In the genomic region with DNA sequence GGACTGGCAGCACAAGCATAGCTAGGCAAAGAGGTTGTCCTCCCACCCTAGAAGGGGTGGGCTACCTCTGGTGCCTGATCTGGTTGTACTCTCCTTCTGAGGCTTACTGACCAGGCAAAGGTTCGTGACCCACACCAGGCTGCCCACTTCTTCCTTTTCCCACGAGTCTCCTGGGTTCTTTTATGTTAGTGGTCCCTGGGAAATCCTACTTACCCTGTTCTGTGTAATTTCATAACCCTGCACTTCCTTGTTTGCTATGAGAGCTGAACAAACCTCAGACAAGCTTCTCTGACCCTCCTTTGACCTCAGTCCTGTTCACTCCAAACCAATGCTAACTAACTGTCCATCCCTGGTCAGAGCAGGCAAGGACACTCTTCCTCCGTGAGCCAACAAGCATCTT, we compare ENCODE assay signal across 12 mouse cellular contexts. TPM values are rescaled to one million over a fixed set of nuclear protein-coding genes. Genes with fewer than 3 reads are reported as not detected.
DNase-seq lines count a peak whose midpoint lies in the region; ATAC-seq and TF ChIP-seq lines count a peak whose summit lies in the region.
"Had no signal": no experiment of that assay in that cellular context is flagged by ENCODE, and none has a peak within 500 bp of the region (broad histone marks: within the 10 kb centered on the region; RNA-seq: fewer than 3 reads in every experiment).

No protein-coding gene starts in this region.

- H3K27me3 ChIP-seq in heart, postnatal 0 days (ENCODE audit: control insufficient read depth, insufficient read depth, low read length) = no peaks in the 10 kb centered on the region
- no peaks in the 10 kb centered on the region for H3K27me3 ChIP-seq in lung, postnatal 0 days (replicated peaks; ENCODE audit: insufficient read depth, low read length)
- no peaks in the 10 kb centered on the region for H3K27me3 ChIP-seq in intestine, embryonic 16.5 days (replicated peaks; ENCODE audit: control insufficient read depth, insufficient read depth, low read length)
- no peaks in the 10 kb centered on the region for H3K27me3 ChIP-seq in stomach, postnatal 0 days (ENCODE audit: control insufficient read depth, insufficient read depth, low read length)
- no peaks in the 10 kb centered on the region for H3K27me3 ChIP-seq in midbrain, embryonic 13.5 days
- H3K27me3 ChIP-seq: megakaryocyte, embryonic 14.5 days had no signal

- no peaks in the 10 kb centered on the region for H3K9me3 ChIP-seq in heart, postnatal 0 days (replicated peaks; ENCODE audit: control insufficient read depth, low read length)
- no peaks in the 10 kb centered on the region for H3K9me3 ChIP-seq in lung, postnatal 0 days (ENCODE audit: low read length)
- no peaks in the 10 kb centered on the region for H3K9me3 ChIP-seq in intestine, embryonic 16.5 days (ENCODE audit: control insufficient read depth, low read length)
- H3K9me3 ChIP-seq in stomach, postnatal 0 days (ENCODE audit: control insufficient read depth, low read length) = no peaks in the 10 kb centered on the region
- no peaks in the 10 kb centered on the region for H3K9me3 ChIP-seq in midbrain, embryonic 13.5 days
- H3K9me3 ChIP-seq: megakaryocyte, embryonic 14.5 days had no signal

- no peak for TF ChIP-seq CTCF in heart, postnatal 0 days (IDR thresholded peaks at IDR 0.05; ENCODE audit: low read depth)
- TF ChIP-seq CTCF in lung, postnatal 0 days (IDR thresholded peaks at IDR 0.05) = no peak
- TF ChIP-seq CTCF in stomach, postnatal 0 days (IDR thresholded peaks at IDR 0.05; ENCODE audit: low read depth) = no peak

- intact Hi-C loops in heart, postnatal 14 days (cut with DNase I) = loop anchor here (2.0 kb wide), 1 partner anchor 16 kb away; no protein-coding TSS in a partner anchor

- H3K4me3 ChIP-seq in heart, postnatal 0 days (ENCODE audit: low read depth, low read length) = no peak overlapping the region
- no peak overlapping the region for H3K4me3 ChIP-seq in lung, postnatal 0 days (ENCODE audit: low read depth, low read length)
- H3K4me3 ChIP-seq in intestine, embryonic 16.5 days (ENCODE audit: low read length) = no peak overlapping the region
- H3K4me3 ChIP-seq in stomach, postnatal 0 days (ENCODE audit: low read depth, low read length) = no peak overlapping the region
- no peak overlapping the region for H3K4me3 ChIP-seq in midbrain, embryonic 13.5 days (replicated peaks)
- H3K4me3 ChIP-seq: left cerebral cortex, adult 2 months; megakaryocyte, embryonic 14.5 days had no signal

- peaks cover 43% of the 10 kb centered on the region for H3K4me1 ChIP-seq in heart, postnatal 0 days (ENCODE audit: control insufficient read depth, insufficient read depth)
- H3K4me1 ChIP-seq in lung, postnatal 0 days (ENCODE audit: insufficient read depth, low read depth, low read length) = peaks cover 16% of the 10 kb centered on the region; the same call in 1 of the 2 replicates
- peaks cover 42% of the 10 kb centered on the region for H3K4me1 ChIP-seq in intestine, embryonic 16.5 days (ENCODE audit: control insufficient read depth, insufficient read depth, low read length)
- peaks cover 8% of the 10 kb centered on the region for H3K4me1 ChIP-seq in stomach, postnatal 0 days (replicated peaks; ENCODE audit: control insufficient read depth, insufficient read depth)
- peaks cover 9% of the 10 kb centered on the region for H3K4me1 ChIP-seq in midbrain, embryonic 13.5 days (replicated peaks)

- H3K27ac ChIP-seq in heart, postnatal 0 days (ENCODE audit: low read depth) = 0 out of 2 replicates have a peak overlapping the region, but pooled peaks have one; percentile 79
- no peak overlapping the region for H3K27ac ChIP-seq in lung, postnatal 0 days (ENCODE audit: low read length)
- peak overlapping the region; percentile 78 for H3K27ac ChIP-seq in intestine, embryonic 16.5 days (ENCODE audit: low read length)
- H3K27ac ChIP-seq in stomach, postnatal 0 days (replicated peaks) = peak overlapping the region; percentile 90
- no peak overlapping the region for H3K27ac ChIP-seq in midbrain, embryonic 13.5 days
- H3K27ac ChIP-seq: left cerebral cortex, adult 2 months had no signal

- H3K36me3 ChIP-seq in heart, postnatal 0 days (replicated peaks; ENCODE audit: control insufficient read depth, insufficient read depth, low read length) = peaks cover 31% of the 10 kb centered on the region
- H3K36me3 ChIP-seq in lung, postnatal 0 days (ENCODE audit: insufficient read depth, low read length) = 0 out of 2 replicates have a peak, but pooled peaks cover 4% of the 10 kb centered on the region
- H3K36me3 ChIP-seq in intestine, embryonic 16.5 days (ENCODE audit: control insufficient read depth, insufficient read depth, low read length) = no peaks in the 10 kb centered on the region
- H3K36me3 ChIP-seq in stomach, postnatal 0 days (ENCODE audit: control insufficient read depth, insufficient read depth, low read length) = no peaks in the 10 kb centered on the region
- peaks cover 51% of the 10 kb centered on the region for H3K36me3 ChIP-seq in midbrain, embryonic 13.5 days

- DNase-seq in heart, postnatal 0 days (ENCODE audit: low spot score) = no peak
- no peak for DNase-seq in heart, postnatal 14 days
- peak; percentile 41 for DNase-seq in lung, postnatal 0 days (ENCODE audit: low spot score)
- DNase-seq in lung, postnatal 25 days (ENCODE audit: low spot score) = no peak
- DNase-seq in stomach, postnatal 0 days (ENCODE audit: low spot score) = no peak
- DNase-seq in frontal cortex, postnatal 10 days (ENCODE audit: low spot score in 2 of 2) = no peak
- DNase-seq: kidney, postnatal 14 days had no signal

- no peak for TF ChIP-seq EP300 in heart, postnatal 0 days (IDR thresholded peaks at IDR 0.05; ENCODE audit: low read depth)
- TF ChIP-seq EP300 in lung, postnatal 0 days (IDR thresholded peaks at IDR 0.05) = no peak
- no peak for TF ChIP-seq EP300 in stomach, postnatal 0 days (optimal IDR thresholded peaks at IDR 0.05)

- no peak overlapping the region for H3K4me2 ChIP-seq in heart, postnatal 0 days (ENCODE audit: low read depth, low read length)
- no peak overlapping the region for H3K4me2 ChIP-seq in lung, postnatal 0 days (replicated peaks; ENCODE audit: low read depth, low read length)
- H3K4me2 ChIP-seq in intestine, embryonic 16.5 days (ENCODE audit: low read depth, low read length) = no peak overlapping the region
- no peak overlapping the region for H3K4me2 ChIP-seq in stomach, postnatal 0 days (replicated peaks; ENCODE audit: low read depth)
- H3K4me2 ChIP-seq in midbrain, embryonic 13.5 days (replicated peaks) = no peak overlapping the region

- WGBS in heart, postnatal 0 days = 69% methylated on average over 3 of the region's 3 CpGs
- WGBS in lung, postnatal 0 days = 52% methylated on average over 3 of the region's 3 CpGs
- 43% methylated on average over 3 of the region's 3 CpGs for WGBS in intestine, embryonic 16.5 days
- WGBS in stomach, postnatal 0 days = 47% methylated on average over 3 of the region's 3 CpGs
- 86% methylated on average over 3 of the region's 3 CpGs for WGBS in midbrain, embryonic 13.5 days

- no peak for ATAC-seq in heart, postnatal 0 days (ENCODE audit: insufficient read depth, low read depth)
- no peak for ATAC-seq in lung, postnatal 0 days
- no peak for ATAC-seq in intestine, embryonic 16.5 days
- no peak for ATAC-seq in stomach, postnatal 0 days (ENCODE audit: low FRiP score, low TSS enrichment)
- ATAC-seq in midbrain, embryonic 13.5 days = no peak
- ATAC-seq: forebrain, embryonic 14.5 days had no signal

- H3K9ac ChIP-seq in heart, postnatal 0 days (replicated peaks; ENCODE audit: low read depth, low read length) = no peak overlapping the region
- no peak overlapping the region for H3K9ac ChIP-seq in lung, postnatal 0 days (replicated peaks; ENCODE audit: low read depth)
- no peak overlapping the region for H3K9ac ChIP-seq in intestine, embryonic 16.5 days (ENCODE audit: low read depth, low read length)
- H3K9ac ChIP-seq in stomach, postnatal 0 days (ENCODE audit: low read length) = no peak overlapping the region
- H3K9ac ChIP-seq in midbrain, embryonic 13.5 days (replicated peaks) = no peak overlapping the region

RNA-seq across cellular contexts. Expression of gene Hic1, which starts 28.3 kb away (rescaled TPM):
- 17.8 and 19.5 TPM in 2 replicates for total RNA-seq in heart, postnatal 0 days (2014; rRNA removed; ENCODE audit: low replicate concordance)
- polyA plus RNA-seq in heart, postnatal 0 days (2015; fragmentation: Nextera tagmentation; extraction: Ambion mirVana) = 4.8 and 6.1 TPM in 2 replicates
- 10 to 100 TPM; 22.7 to 26.3 TPM for total RNA-seq in heart, postnatal 14 days (2021)
- polyA plus RNA-seq in lung, postnatal 0 days (2015; fragmentation: Nextera tagmentation; extraction: Ambion mirVana) = 9.9 and 13.4 TPM in 2 replicates
- 7.1 and 8.6 TPM in 2 replicates for polyA plus RNA-seq in intestine, embryonic 16.5 days (2015; fragmentation: Nextera tagmentation; extraction: Ambion mirVana)
- 6.6 and 8.2 TPM in 2 replicates for polyA plus RNA-seq in stomach, postnatal 0 days (2015; fragmentation: Nextera tagmentation; extraction: Ambion mirVana)
- 1.2 and 2.4 TPM in 2 replicates for polyA plus RNA-seq in midbrain, embryonic 13.5 days (2015; fragmentation: Nextera tagmentation; extraction: Ambion mirVana)

RNA-seq across cellular contexts. Expression of gene Ovca2, which starts 37.6 kb away (rescaled TPM):
- total RNA-seq in heart, postnatal 0 days (2014; rRNA removed; ENCODE audit: low replicate concordance) = 8.9 and 35.2 TPM in 2 replicates
- polyA plus RNA-seq in heart, postnatal 0 days (2015; fragmentation: Nextera tagmentation; extraction: Ambion mirVana) = 12.9 and 13.4 TPM in 2 replicates
- total RNA-seq in heart, postnatal 14 days (2021) = 1 to 10 TPM; 7.1 TPM
- 19.7 and 22.0 TPM in 2 replicates for polyA plus RNA-seq in lung, postnatal 0 days (2015; fragmentation: Nextera tagmentation; extraction: Ambion mirVana)
- polyA plus RNA-seq in intestine, embryonic 16.5 days (2015; fragmentation: Nextera tagmentation; extraction: Ambion mirVana) = 18.7 and 23.9 TPM in 2 replicates
- polyA plus RNA-seq in stomach, postnatal 0 days (2015; fragmentation: Nextera tagmentation; extraction: Ambion mirVana) = 19.3 and 20.2 TPM in 2 replicates
- polyA plus RNA-seq in midbrain, embryonic 13.5 days (2015; fragmentation: Nextera tagmentation; extraction: Ambion mirVana) = 19.8 and 22.4 TPM in 2 replicates

RNA-seq across cellular contexts. Expression of gene Dph1, which starts 50.0 kb away (rescaled TPM):
- total RNA-seq in heart, postnatal 0 days (2014; rRNA removed; ENCODE audit: low replicate concordance) = 34.4 and 72.1 TPM in 2 replicates
- 19.3 and 20.2 TPM in 2 replicates for polyA plus RNA-seq in heart, postnatal 0 days (2015; fragmentation: Nextera tagmentation; extraction: Ambion mirVana)
- 1 to 10 TPM; 9.9 TPM for total RNA-seq in heart, postnatal 14 days (2021)
- polyA plus RNA-seq in lung, postnatal 0 days (2015; fragmentation: Nextera tagmentation; extraction: Ambion mirVana) = 11.3 and 14.8 TPM in 2 replicates
- polyA plus RNA-seq in intestine, embryonic 16.5 days (2015; fragmentation: Nextera tagmentation; extraction: Ambion mirVana) = 20.3 and 22.7 TPM in 2 replicates
- 15.2 and 15.8 TPM in 2 replicates for polyA plus RNA-seq in stomach, postnatal 0 days (2015; fragmentation: Nextera tagmentation; extraction: Ambion mirVana)
- polyA plus RNA-seq in midbrain, embryonic 13.5 days (2015; fragmentation: Nextera tagmentation; extraction: Ambion mirVana) = 14.9 and 15.4 TPM in 2 replicates

RNA-seq across cellular contexts. Expression of gene Rtn4rl1, which starts 52.5 kb away (rescaled TPM):
- total RNA-seq in heart, postnatal 0 days (2014; rRNA removed; ENCODE audit: low replicate concordance) = 6.0 and 19.7 TPM in 2 replicates
- 12.2 and 12.8 TPM in 2 replicates for polyA plus RNA-seq in heart, postnatal 0 days (2015; fragmentation: Nextera tagmentation; extraction: Ambion mirVana)
- 10 to 100 TPM; 10.6 to 13.2 TPM for total RNA-seq in heart, postnatal 14 days (2021)
- 3.6 and 4.3 TPM in 2 replicates for polyA plus RNA-seq in lung, postnatal 0 days (2015; fragmentation: Nextera tagmentation; extraction: Ambion mirVana)
- polyA plus RNA-seq in intestine, embryonic 16.5 days (2015; fragmentation: Nextera tagmentation; extraction: Ambion mirVana) = 1.5 and 1.6 TPM in 2 replicates
- polyA plus RNA-seq in stomach, postnatal 0 days (2015; fragmentation: Nextera tagmentation; extraction: Ambion mirVana) = 2.1 and 2.9 TPM in 2 replicates
- polyA plus RNA-seq in midbrain, embryonic 13.5 days (2015; fragmentation: Nextera tagmentation; extraction: Ambion mirVana) = 12.4 and 12.7 TPM in 2 replicates

Comparison
In these comparisons a context has a peak if more than half of its experiments do, and no peak if none do; other contexts are left out.
1. H3K27ac ChIP-seq: peak in heart, postnatal 0 days (single experiment), intestine, embryonic 16.5 days (single experiment) and stomach, postnatal 0 days (single experiment); none in lung, postnatal 0 days (single experiment) and midbrain, embryonic 13.5 days (single experiment).